Mouse (Mus musculus) lung, adult 2 months (tissue): Measurements from ENCODE around the gene Ogn. TPM values are rescaled to one million over a fixed set of nuclear protein-coding genes. Genes with fewer than 3 reads are reported as not detected.
"Not testable (repeated sequence)": the region's sequence is repeated elsewhere in the genome, so short reads cannot be mapped to it uniquely, and the experiment has no call there.

Experiments used
- DNase-seq: peaks from one replicate; pipeline ENCODE4 v3.0.0; 2022
- H3K4me1 ChIP-seq: fragments of 200-500 bp; 2 replicates; pipeline ENCODE4 v1.6.1; 2011; ENCODE audit warnings: low read length; ENCODE audit not compliant: control insufficient read depth, insufficient read depth
- H3K4me3 ChIP-seq: fragments of 200-500 bp; replicated peaks from 2 replicates; pipeline ENCODE3; 2011; ENCODE audit warnings: low read depth, mild to moderate bottlenecking, control low read depth, low read length; ENCODE audit errors: extremely low read depth
- CTCF ChIP-seq: fragments of 200-500 bp; IDR thresholded peaks from 2 replicates; pipeline ENCODE4 v1.5.1; 2011; ENCODE audit warnings: mild to moderate bottlenecking, low read length, control low read depth; ENCODE audit not compliant: insufficient read depth
- POLR2A ChIP-seq: fragments of 200-500 bp; IDR thresholded peaks from 2 replicates; pipeline ENCODE4 v1.6.1; 2011; ENCODE audit warnings: low read depth, mild to moderate bottlenecking, control low read depth, low read length, borderline replicate concordance; ENCODE audit errors: extremely low read depth
- WGBS: fragments of 180-500 bp; shearing (Covaris S2); methylation state at CpG from one replicate; pipeline ENCODE4 v1.1.7; 2018; 5-methylcytosine and 5-hydroxymethylcytosine counted together
- polyA plus RNA-seq: library from polyadenylated mRNA; depleted of rRNA; stranded (reverse); fragments of >200 nt; gene quantifications from 2 replicates; pipeline ENCODE4 v1.2.3, GENCODE M21; 2012; rRNA removed

Gene Ogn
- polyA plus RNA-seq: 28.7 and 53.1 TPM in 2 replicates

DNA sequence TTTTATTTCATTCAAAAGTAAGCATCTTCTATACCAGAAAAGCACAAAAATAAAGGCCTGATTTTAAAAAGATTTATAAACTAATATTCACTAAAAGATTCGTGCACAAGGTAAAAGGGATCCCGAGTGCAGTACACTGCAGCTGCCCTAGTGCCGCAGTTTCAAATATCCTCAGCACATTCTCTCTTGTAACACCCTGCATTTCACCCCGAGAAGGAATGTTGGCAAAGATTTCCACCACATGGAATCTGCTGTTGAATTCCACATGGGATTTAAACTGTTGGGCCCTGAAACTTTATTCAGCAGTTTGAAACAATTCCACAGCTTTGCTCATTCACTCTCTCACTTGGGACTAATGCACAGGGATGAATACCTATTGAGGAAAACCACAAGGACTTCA lies at the start of gene Ogn:
Ogn (plus strand) TSS at position 333 of the 400 bp plus-strand sequence.
- TF ChIP-seq POLR2A (no peak), CTCF (no peak)
- 64% methylated on average over 4 of the region's 4 CpGs for WGBS
- Histone ChIP-seq H3K4me1 (no peaks in the 10 kb centered on the region), H3K4me3 (peak within 1 kb of the TSS; percentile 48)
- DNase-seq: no peak

- Histone ChIP-seq H3K4me1 (no peaks in the 10 kb centered on the region; the same call in 1 of the 2 replicates), H3K4me3 (no peak overlapping the region)
- DNase-seq: no peak
- TF ChIP-seq CTCF: peak; percentile 51; the same call in 1 of the 2 replicates
- TF ChIP-seq POLR2A: no peak
- WGBS: 49% methylated on average over 2 of the region's 2 CpGs
These were observed 48.7 kb upstream of the Ogn start for GRCm38 (mm10) chr13:49559185-49559584.

GRCm38 (mm10) chr13:49560886-49561285 lies 47.0 kb upstream of the Ogn start:
- TF ChIP-seq CTCF (no peak), POLR2A (no peak)
- WGBS: 39% methylated on average over 2 of the region's 2 CpGs
- no peaks in the 10 kb centered on the region for H3K4me1 ChIP-seq
- no peak overlapping the region for H3K4me3 ChIP-seq
- DNase-seq: no peak

DNA sequence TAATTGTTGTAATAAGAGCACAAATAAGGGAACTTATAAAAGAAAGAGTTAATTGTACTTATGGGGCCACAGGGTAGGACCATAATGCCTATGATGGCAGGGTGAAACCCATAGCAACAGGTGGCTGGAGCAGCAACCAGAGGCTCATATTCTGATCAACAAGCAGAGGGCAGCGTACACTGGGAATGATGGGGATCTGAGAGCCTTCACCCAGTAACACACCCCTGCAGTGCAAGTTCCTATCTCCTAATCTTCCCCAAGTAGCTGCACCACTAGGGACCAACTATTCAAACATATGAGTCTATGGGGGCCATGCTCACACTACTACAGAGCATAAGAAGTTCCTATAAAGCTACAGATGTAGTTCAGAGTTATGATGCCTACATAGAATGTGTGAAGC lies 43.5 kb upstream of the Ogn start:
- TF ChIP-seq POLR2A (no peak), CTCF (no peak)
- Histone ChIP-seq H3K4me3 (no peak overlapping the region), H3K4me1 (no peaks in the 10 kb centered on the region)
- 78% methylated on average over 1 of the region's 1 CpGs for WGBS
- no peak for DNase-seq

DNA sequence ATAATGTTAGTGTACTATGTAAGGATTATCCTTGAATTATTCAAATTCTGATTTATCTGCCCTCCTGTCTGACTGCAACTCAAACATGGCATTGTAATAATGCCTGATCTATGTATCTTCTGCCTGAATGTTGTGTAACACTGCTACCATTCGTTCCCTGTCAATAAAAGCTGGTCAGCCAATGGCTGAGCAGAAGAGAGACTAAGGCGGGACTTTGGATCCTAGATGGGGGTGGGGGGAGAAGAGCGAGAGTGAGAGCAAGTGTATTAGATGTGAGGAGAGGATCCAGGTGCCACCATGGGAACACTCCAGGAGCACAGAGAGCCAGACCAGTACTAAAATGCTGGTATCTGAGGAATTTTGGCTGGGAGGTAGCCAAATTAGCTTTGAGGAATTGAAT lies 37.5 kb upstream of the Ogn start:
- Histone ChIP-seq H3K4me3 (no peak overlapping the region), H3K4me1 (no peaks in the 10 kb centered on the region)
- WGBS: 70% methylated on average over 3 of the region's 3 CpGs
- no peak for DNase-seq
- TF ChIP-seq POLR2A (no peak), CTCF (no peak)

GRCm38 (mm10) chr13:49571418-49571817 lies 36.4 kb upstream of the Ogn start:
- no peak overlapping the region for H3K4me3 ChIP-seq
- H3K4me1 ChIP-seq: no peaks in the 10 kb centered on the region
- TF ChIP-seq CTCF (no peak), POLR2A (no peak)
- 83% methylated on average over 2 of the region's 2 CpGs for WGBS
- DNase-seq: no peak

DNA sequence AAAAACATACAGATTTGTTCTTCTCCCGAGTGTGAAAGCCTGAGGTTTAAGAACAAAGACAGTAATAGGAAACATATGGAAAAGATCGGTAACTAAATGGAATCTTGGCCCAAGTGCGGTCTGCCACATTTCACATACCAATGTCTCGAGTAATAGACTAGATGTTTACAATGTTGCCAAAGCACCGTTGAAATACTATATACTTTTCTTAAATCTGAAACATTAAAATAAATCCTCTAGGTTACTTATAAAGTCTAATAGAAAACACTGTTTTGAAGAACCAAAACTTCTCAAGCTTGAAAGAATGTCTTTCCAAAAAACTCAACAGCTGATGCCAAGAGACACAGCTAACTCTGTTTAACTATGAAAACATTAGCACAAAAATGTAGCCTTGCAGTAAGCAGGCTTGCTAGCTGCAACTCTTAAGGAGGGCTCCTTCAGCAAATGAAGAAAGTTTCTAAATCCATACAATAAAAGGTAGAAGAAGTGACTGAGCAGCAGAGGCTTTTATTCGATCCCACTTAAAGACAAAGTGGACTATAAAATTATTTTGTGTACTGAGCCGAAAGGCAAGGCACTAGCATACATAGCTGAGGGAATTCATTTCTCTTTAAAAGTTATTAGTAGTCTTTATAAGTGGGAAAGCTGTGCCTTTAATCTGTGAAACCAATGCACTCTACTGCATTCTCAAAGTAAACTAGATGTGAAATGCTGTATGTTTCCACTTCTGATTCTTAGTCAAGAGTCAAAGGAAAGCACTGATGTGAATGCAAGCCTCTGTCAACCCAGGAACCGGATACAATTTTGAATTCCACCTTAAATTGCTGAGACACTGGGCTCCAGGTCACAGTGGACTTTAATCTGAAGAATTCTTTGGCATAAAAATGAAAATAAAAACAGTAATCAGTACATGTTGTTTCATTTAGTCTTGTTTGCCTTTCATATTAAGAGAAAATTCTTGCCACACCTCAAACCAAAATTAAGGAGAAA lies 26.0 kb upstream of the Ogn start, which contains the start of gene Omd:
Omd (plus strand) TSS at position 922 of the 990 bp plus-strand sequence.
- TF ChIP-seq CTCF (no peak), POLR2A (no peak)
- H3K4me1 ChIP-seq: no peaks in the 10 kb centered on the region
- no peak for DNase-seq
- 44% methylated on average over 8 of the region's 8 CpGs for WGBS
- no peak within 1 kb of the TSS for H3K4me3 ChIP-seq

GRCm38 (mm10) chr13:49583859-49584258 lies 24.0 kb upstream of the Ogn start:
- no peak for TF ChIP-seq CTCF
- no peak for TF ChIP-seq POLR2A
- H3K4me1 ChIP-seq: no peaks in the 10 kb centered on the region

DNA sequence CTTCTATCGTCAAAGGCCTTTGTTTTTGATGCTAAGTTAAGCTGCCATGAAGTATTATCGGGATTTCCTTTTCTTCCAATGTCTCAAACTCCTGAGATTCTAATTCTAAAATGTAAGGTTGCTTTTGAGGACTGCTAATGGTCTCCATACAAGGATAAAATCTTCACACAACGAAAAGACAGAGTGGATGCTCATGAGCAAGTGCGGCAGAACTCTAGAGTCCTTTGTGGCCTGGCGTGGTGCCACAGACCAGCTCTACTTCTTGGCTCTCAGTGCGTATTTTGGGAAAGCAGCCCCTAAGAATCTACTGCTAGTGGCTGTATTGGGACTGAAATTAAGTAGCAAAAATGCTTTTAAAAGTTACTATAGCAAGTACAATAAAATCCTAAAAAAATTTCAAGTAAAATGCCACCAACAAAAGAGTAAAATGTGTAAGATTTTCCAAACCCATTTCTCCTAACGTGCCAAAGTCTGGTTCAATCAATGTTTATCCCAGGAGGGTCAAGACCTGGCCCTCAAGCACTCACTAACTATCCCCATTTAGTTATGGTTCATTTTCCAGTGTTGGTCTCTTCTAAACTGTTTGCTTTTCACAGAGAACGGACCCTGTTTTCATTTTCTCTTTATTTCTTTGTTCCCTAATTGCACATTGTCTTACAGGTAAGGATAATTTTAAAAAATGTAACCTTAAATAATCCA lies 23.4 kb upstream of the Ogn start:
- H3K4me3 ChIP-seq: no peak overlapping the region
- H3K4me1 ChIP-seq: no peaks in the 10 kb centered on the region
- 62% methylated on average over 8 of the region's 8 CpGs for WGBS
- no peak for TF ChIP-seq POLR2A
- TF ChIP-seq CTCF: no peak
- DNase-seq: no peak

More at GRCm38 (mm10) chr13:49583859-49584258, 24.0 kb upstream of the Ogn start:
- no peak overlapping the region for H3K4me3 ChIP-seq
- no peak for DNase-seq

GRCm38 (mm10) chr13:49586062-49586461 lies 21.8 kb upstream of the Ogn start:
- H3K4me1 ChIP-seq: no peaks in the 10 kb centered on the region
- no peak overlapping the region for H3K4me3 ChIP-seq
- no peak for DNase-seq
- TF ChIP-seq POLR2A: no peak
- no peak for TF ChIP-seq CTCF
- WGBS: 83% methylated on average over 6 of the region's 6 CpGs

DNA sequence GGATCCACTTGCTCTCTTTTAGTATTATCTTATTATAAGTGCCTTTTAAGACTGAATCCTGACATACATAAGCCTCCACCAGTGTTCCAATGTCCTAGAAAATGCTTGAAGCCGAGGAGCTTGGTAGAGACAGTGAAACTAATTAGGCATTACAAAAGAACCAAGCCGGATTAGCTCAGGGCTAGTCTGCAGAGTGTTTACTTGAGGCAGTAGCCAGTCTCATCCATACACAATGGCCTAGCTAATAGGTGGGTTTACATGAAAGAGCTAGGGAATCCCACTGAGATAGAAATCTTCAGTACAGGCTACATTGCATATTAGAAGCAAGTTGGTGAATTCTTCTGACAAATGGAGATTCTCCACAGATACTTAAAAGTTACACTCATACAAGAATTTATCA lies 5.3 kb upstream of the Ogn start:
- 93% methylated on average over 2 of the region's 2 CpGs for WGBS
- not testable (repeated sequence) for H3K4me3 ChIP-seq, H3K4me1 ChIP-seq, DNase-seq
